Mouse (Mus musculus): ENCODE results near the gene Tmem132c. TPM values are rescaled to one million over a fixed set of nuclear protein-coding genes. Genes with fewer than 3 reads are reported as not detected.

Tmem132c gene
- polyA plus RNA-seq, 1 experiment, result not detected

- Histone ChIP-seq H3K27me3 (ENCODE audit: control insufficient read depth, insufficient read depth, insufficient read length) (no peaks in the 10 kb centered on the region), H3K79me2 (ENCODE audit: control insufficient read depth, insufficient read depth) (no peaks in the 10 kb centered on the region), H3K36me3 (ENCODE audit: control insufficient read depth, insufficient read depth) (no peaks in the 10 kb centered on the region), H3K4me2 (ENCODE audit: low read depth) (no peak overlapping the region), H3K4me3 (no peak overlapping the region), H3ac (ENCODE audit: control insufficient read depth, insufficient read length) (no peak overlapping the region)
- no peak for TF ChIP-seq MYOD1 (IDR thresholded peaks at IDR 0.05; ENCODE audit: control insufficient read depth in 1 of 3, insufficient read length in 2 of 3, low read depth in 2 of 3)
- no peak for TF ChIP-seq MAX (IDR thresholded peaks at IDR 0.05; ENCODE audit: low read depth)
- TF ChIP-seq SRF (IDR thresholded peaks at IDR 0.05; ENCODE audit: control insufficient read depth, insufficient read length, low read depth), result no peak
- TF ChIP-seq USF1 (IDR thresholded peaks at IDR 0.05; ENCODE audit: low read depth), result no peak
- no peak for TF ChIP-seq TCF3 (IDR thresholded peaks at IDR 0.05; ENCODE audit: insufficient read length, low read depth)
- no peak for TF ChIP-seq TCF12 (IDR thresholded peaks at IDR 0.05; ENCODE audit: insufficient read depth, poor library complexity, severe bottlenecking)
- no peak for TF ChIP-seq CEBPB (IDR thresholded peaks at IDR 0.05; ENCODE audit: insufficient read depth, poor library complexity, severe bottlenecking)
- TF ChIP-seq POLR2AphosphoS2 (IDR thresholded peaks at IDR 0.05; ENCODE audit: insufficient read length, low read depth), result no peak
- TF ChIP-seq POLR2A (IDR thresholded peaks at IDR 0.05; ENCODE audit: insufficient read length, low read depth), result no peak
- no peak for TF ChIP-seq REST (IDR thresholded peaks at IDR 0.05; ENCODE audit: insufficient read depth, insufficient read length)
- TF ChIP-seq E2F4 (IDR thresholded peaks at IDR 0.05; ENCODE audit: insufficient read depth), result no peak
- TF ChIP-seq MYOG (IDR thresholded peaks at IDR 0.05; ENCODE audit: control insufficient read depth in 1 of 3, insufficient read depth in 1 of 3, insufficient read length in 2 of 3, low read depth in 2 of 3), result no peak
Observed at GRCm38 (mm10) chr5:127339016-127339435, 97.4 kb downstream of the Tmem132c start.

DNA sequence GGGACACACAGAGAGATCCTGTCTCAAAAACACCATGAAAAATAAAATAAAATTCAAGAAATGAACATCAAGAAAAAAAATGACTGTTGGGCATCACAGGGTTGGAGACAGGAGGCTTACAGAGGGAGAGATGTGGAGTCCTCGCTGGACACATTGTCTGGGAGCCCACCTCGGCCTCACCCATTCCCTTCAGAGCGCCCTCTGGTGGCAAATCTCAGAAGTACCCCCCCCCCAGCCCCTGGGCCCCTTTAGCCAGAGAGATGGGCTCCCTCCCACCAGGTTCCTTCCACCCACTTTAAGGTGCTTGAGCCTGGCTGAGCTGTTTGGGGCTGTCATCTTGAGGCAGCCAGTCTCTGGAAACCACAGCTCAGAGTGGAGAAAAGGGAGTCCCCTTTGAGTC is 99.5 kb downstream of the Tmem132c start:
- Histone ChIP-seq H3ac (ENCODE audit: control insufficient read depth, insufficient read length) (no peak overlapping the region), H3K36me3 (ENCODE audit: control insufficient read depth, insufficient read depth) (no peaks in the 10 kb centered on the region), H3K27me3 (ENCODE audit: control insufficient read depth, insufficient read depth, insufficient read length) (no peaks in the 10 kb centered on the region), H3K79me2 (ENCODE audit: control insufficient read depth, insufficient read depth) (no peaks in the 10 kb centered on the region), H3K4me3 (no peak overlapping the region), H3K4me2 (ENCODE audit: low read depth) (no peak overlapping the region)
- TF ChIP-seq USF1 (IDR thresholded peaks at IDR 0.05; ENCODE audit: low read depth) (no peak), TCF3 (IDR thresholded peaks at IDR 0.05; ENCODE audit: insufficient read length, low read depth) (no peak), REST (IDR thresholded peaks at IDR 0.05; ENCODE audit: insufficient read depth, insufficient read length) (no peak), MYOG (IDR thresholded peaks at IDR 0.05; ENCODE audit: control insufficient read depth in 1 of 3, insufficient read depth in 1 of 3, insufficient read length in 2 of 3, low read depth in 2 of 3) (no peak), CEBPB (IDR thresholded peaks at IDR 0.05; ENCODE audit: insufficient read depth, poor library complexity, severe bottlenecking) (no peak), MAX (IDR thresholded peaks at IDR 0.05; ENCODE audit: low read depth) (no peak), E2F4 (IDR thresholded peaks at IDR 0.05; ENCODE audit: insufficient read depth) (no peak), POLR2AphosphoS2 (IDR thresholded peaks at IDR 0.05; ENCODE audit: insufficient read length, low read depth) (no peak), TCF12 (IDR thresholded peaks at IDR 0.05; ENCODE audit: insufficient read depth, poor library complexity, severe bottlenecking) (no peak)

- TF ChIP-seq TCF12 (IDR thresholded peaks at IDR 0.05; ENCODE audit: insufficient read depth, poor library complexity, severe bottlenecking) (no peak), CEBPB (IDR thresholded peaks at IDR 0.05; ENCODE audit: insufficient read depth, poor library complexity, severe bottlenecking) (no peak), USF1 (IDR thresholded peaks at IDR 0.05; ENCODE audit: low read depth) (no peak), MAX (IDR thresholded peaks at IDR 0.05; ENCODE audit: low read depth) (no peak), MYOD1 (IDR thresholded peaks at IDR 0.05; ENCODE audit: control insufficient read depth in 1 of 3, insufficient read length in 2 of 3, low read depth in 2 of 3) (no peak), MYOG (IDR thresholded peaks at IDR 0.05; ENCODE audit: control insufficient read depth in 1 of 3, insufficient read depth in 1 of 3, insufficient read length in 2 of 3, low read depth in 2 of 3) (no peak), POLR2A (IDR thresholded peaks at IDR 0.05; ENCODE audit: insufficient read length, low read depth) (no peak), REST (IDR thresholded peaks at IDR 0.05; ENCODE audit: insufficient read depth, insufficient read length) (no peak), E2F4 (IDR thresholded peaks at IDR 0.05; ENCODE audit: insufficient read depth) (no peak), POLR2AphosphoS2 (IDR thresholded peaks at IDR 0.05; ENCODE audit: insufficient read length, low read depth) (no peak), SRF (IDR thresholded peaks at IDR 0.05; ENCODE audit: control insufficient read depth, insufficient read length, low read depth) (no peak), TCF3 (IDR thresholded peaks at IDR 0.05; ENCODE audit: insufficient read length, low read depth) (no peak)
Observed at GRCm38 (mm10) chr5:127344721-127345120, 103.1 kb downstream of the Tmem132c start.

GRCm38 (mm10) chr5:127346364-127346763 is 104.8 kb downstream of the Tmem132c start:
- no peaks in the 10 kb centered on the region for H3K79me2 ChIP-seq (ENCODE audit: control insufficient read depth, insufficient read depth)
- no peak overlapping the region for H3K4me2 ChIP-seq (ENCODE audit: low read depth)
- H3K36me3 ChIP-seq (ENCODE audit: control insufficient read depth, insufficient read depth), result no peaks in the 10 kb centered on the region
- no peak overlapping the region for H3K4me3 ChIP-seq
- H3K27me3 ChIP-seq (ENCODE audit: control insufficient read depth, insufficient read depth, insufficient read length), result no peaks in the 10 kb centered on the region
- no peak overlapping the region for H3ac ChIP-seq (ENCODE audit: control insufficient read depth, insufficient read length)
- no peak for TF ChIP-seq MAX (IDR thresholded peaks at IDR 0.05; ENCODE audit: low read depth)
- TF ChIP-seq MYOD1 (IDR thresholded peaks at IDR 0.05; ENCODE audit: control insufficient read depth in 1 of 3, insufficient read length in 2 of 3, low read depth in 2 of 3), result no peak
- no peak for TF ChIP-seq SRF (IDR thresholded peaks at IDR 0.05; ENCODE audit: control insufficient read depth, insufficient read length, low read depth)
- no peak for TF ChIP-seq CEBPB (IDR thresholded peaks at IDR 0.05; ENCODE audit: insufficient read depth, poor library complexity, severe bottlenecking)
- no peak for TF ChIP-seq POLR2AphosphoS2 (IDR thresholded peaks at IDR 0.05; ENCODE audit: insufficient read length, low read depth)
- no peak for TF ChIP-seq REST (IDR thresholded peaks at IDR 0.05; ENCODE audit: insufficient read depth, insufficient read length)
- no peak for TF ChIP-seq TCF12 (IDR thresholded peaks at IDR 0.05; ENCODE audit: insufficient read depth, poor library complexity, severe bottlenecking)
- no peak for TF ChIP-seq POLR2A (IDR thresholded peaks at IDR 0.05; ENCODE audit: insufficient read length, low read depth)
- TF ChIP-seq USF1 (IDR thresholded peaks at IDR 0.05; ENCODE audit: low read depth), result no peak
- TF ChIP-seq TCF3 (IDR thresholded peaks at IDR 0.05; ENCODE audit: insufficient read length, low read depth), result no peak
- TF ChIP-seq E2F4 (IDR thresholded peaks at IDR 0.05; ENCODE audit: insufficient read depth), result no peak
- TF ChIP-seq MYOG (IDR thresholded peaks at IDR 0.05; ENCODE audit: control insufficient read depth in 1 of 3, insufficient read depth in 1 of 3, insufficient read length in 2 of 3, low read depth in 2 of 3), result no peak

More at GRCm38 (mm10) chr5:127344721-127345120, 103.1 kb downstream of the Tmem132c start:
- no peak overlapping the region for H3K4me2 ChIP-seq (ENCODE audit: low read depth)
- no peaks in the 10 kb centered on the region for H3K36me3 ChIP-seq (ENCODE audit: control insufficient read depth, insufficient read depth)
- H3ac ChIP-seq (ENCODE audit: control insufficient read depth, insufficient read length), result no peak overlapping the region
- H3K79me2 ChIP-seq (ENCODE audit: control insufficient read depth, insufficient read depth), result no peaks in the 10 kb centered on the region
- no peaks in the 10 kb centered on the region for H3K27me3 ChIP-seq (ENCODE audit: control insufficient read depth, insufficient read depth, insufficient read length)
- no peak overlapping the region for H3K4me3 ChIP-seq

Measured in myocyte (in vitro differentiated cells).